Mouse (Mus musculus): ENCODE measurements around the gene Hid1. TPM values are rescaled to one million over a fixed set of nuclear protein-coding genes. Genes with fewer than 3 reads are reported as not detected.
A peak's percentile ranks its signal among the peaks of the same experiment; 100 is the strongest.

Gene Hid1
- polyA plus RNA-seq, 1 experiment from 2014 or later = 14.4 TPM

- ATAC-seq (replicated peaks; ENCODE audit: low FRiP score, low TSS enrichment, low read depth) = no peak
- H3K9ac ChIP-seq (ENCODE audit: low read length) = no peak overlapping the region
Measured at GRCm38 (mm10) chr11:115371354-115371753, 3.8 kb upstream of the Hid1 start.

GRCm38 (mm10) chr11:115370368-115370767, 2.8 kb upstream of the Hid1 start:
- peaks cover 51% of the 10 kb centered on the region for H3K27me3 ChIP-seq (replicated peaks; ENCODE audit: control insufficient read depth, insufficient read depth, low read length)
- no peak overlapping the region for H3K4me2 ChIP-seq (ENCODE audit: low read length)
- H3K9ac ChIP-seq (ENCODE audit: low read length) = no peak overlapping the region
- H3K4me1 ChIP-seq (replicated peaks; ENCODE audit: control insufficient read depth, insufficient read depth, low read length) = peaks cover 10% of the 10 kb centered on the region; the same call in 1 of the 2 replicates
- H3K27ac ChIP-seq (ENCODE audit: low read depth) = no peak overlapping the region
- H3K9me3 ChIP-seq (ENCODE audit: control insufficient read depth, low read length) = no peaks in the 10 kb centered on the region
- H3K4me3 ChIP-seq (ENCODE audit: low read depth, low read length) = no peak overlapping the region
- ATAC-seq (replicated peaks; ENCODE audit: low FRiP score, low TSS enrichment, low read depth) (no peak), DNase-seq (ENCODE audit: low spot score) (no peak)
- no peaks in the 10 kb centered on the region for H3K36me3 ChIP-seq (ENCODE audit: control insufficient read depth, insufficient read depth, low read length)
- WGBS = 54% methylated on average over 7 of the region's 7 CpGs

More at GRCm38 (mm10) chr11:115371354-115371753, 3.8 kb upstream of the Hid1 start:
- 47% methylated on average over 8 of the region's 8 CpGs for WGBS
- no peaks in the 10 kb centered on the region for H3K36me3 ChIP-seq (ENCODE audit: control insufficient read depth, insufficient read depth, low read length)
- H3K4me2 ChIP-seq (ENCODE audit: low read length) = no peak overlapping the region
- no peak overlapping the region for H3K4me3 ChIP-seq (ENCODE audit: low read depth, low read length)
- peaks cover 42% of the 10 kb centered on the region for H3K27me3 ChIP-seq (replicated peaks; ENCODE audit: control insufficient read depth, insufficient read depth, low read length)
- no peak for DNase-seq (ENCODE audit: low spot score)
- H3K4me1 ChIP-seq (replicated peaks; ENCODE audit: control insufficient read depth, insufficient read depth, low read length) = peaks cover 10% of the 10 kb centered on the region; the same call in 1 of the 2 replicates
- no peak overlapping the region for H3K27ac ChIP-seq (ENCODE audit: low read depth)
- H3K9me3 ChIP-seq (ENCODE audit: control insufficient read depth, low read length) = no peaks in the 10 kb centered on the region

GRCm38 (mm10) chr11:115366706-115367394, 706 bp downstream of the Hid1 start:
- H3K4me2 ChIP-seq (ENCODE audit: low read length) = peak overlapping the region; percentile 75
- H3K4me1 ChIP-seq (replicated peaks; ENCODE audit: control insufficient read depth, insufficient read depth, low read length) = peaks cover 3% of the 10 kb centered on the region; the same call in 1 of the 2 replicates
- H3K27me3 ChIP-seq (replicated peaks; ENCODE audit: control insufficient read depth, insufficient read depth, low read length) = peaks cover 33% of the 10 kb centered on the region
- DNase-seq (ENCODE audit: low spot score) (no peak), ATAC-seq (replicated peaks; ENCODE audit: low FRiP score, low TSS enrichment, low read depth) (peak; percentile 38; the same call in 1 of the 2 replicates)
- no peaks in the 10 kb centered on the region for H3K36me3 ChIP-seq (ENCODE audit: control insufficient read depth, insufficient read depth, low read length)
- H3K27ac ChIP-seq (ENCODE audit: low read depth) = no peak overlapping the region
- peak overlapping the region; percentile 40 for H3K4me3 ChIP-seq (ENCODE audit: low read depth, low read length)
- H3K9ac ChIP-seq (ENCODE audit: low read length) = peak overlapping the region; percentile 38
- H3K9me3 ChIP-seq (ENCODE audit: control insufficient read depth, low read length) = no peaks in the 10 kb centered on the region
- 4% methylated on average over 28 of the region's 28 CpGs for WGBS

- WGBS = 35% methylated on average over 7 of the region's 7 CpGs
- no peaks in the 10 kb centered on the region for H3K36me3 ChIP-seq (ENCODE audit: control insufficient read depth, insufficient read depth, low read length)
- no peak for ATAC-seq (replicated peaks; ENCODE audit: low FRiP score, low TSS enrichment, low read depth)
- no peak overlapping the region for H3K27ac ChIP-seq (ENCODE audit: low read depth)
- peaks cover 33% of the 10 kb centered on the region for H3K27me3 ChIP-seq (replicated peaks; ENCODE audit: control insufficient read depth, insufficient read depth, low read length)
- no peak overlapping the region for H3K9ac ChIP-seq (ENCODE audit: low read length)
- no peaks in the 10 kb centered on the region for H3K9me3 ChIP-seq (ENCODE audit: control insufficient read depth, low read length)
- H3K4me1 ChIP-seq (replicated peaks; ENCODE audit: control insufficient read depth, insufficient read depth, low read length) = peaks cover 3% of the 10 kb centered on the region; the same call in 1 of the 2 replicates
- DNase-seq (ENCODE audit: low spot score) = no peak
- no peak overlapping the region for H3K4me3 ChIP-seq (ENCODE audit: low read depth, low read length)
- peak overlapping the region; percentile 75; the same call in 1 of the 2 replicates for H3K4me2 ChIP-seq (ENCODE audit: low read length)
Measured at GRCm38 (mm10) chr11:115366039-115366705, 1.4 kb downstream of the Hid1 start.

- Histone ChIP-seq H3K4me3 (ENCODE audit: low read depth, low read length) (no peak overlapping the region), H3K36me3 (ENCODE audit: control insufficient read depth, insufficient read depth, low read length) (no peaks in the 10 kb centered on the region), H3K4me1 (replicated peaks; ENCODE audit: control insufficient read depth, insufficient read depth, low read length) (peaks cover 9% of the 10 kb centered on the region; the same call in 1 of the 2 replicates), H3K27ac (ENCODE audit: low read depth) (no peak overlapping the region), H3K9ac (ENCODE audit: low read length) (no peak overlapping the region), H3K4me2 (ENCODE audit: low read length) (no peak overlapping the region), H3K9me3 (ENCODE audit: control insufficient read depth, low read length) (no peaks in the 10 kb centered on the region), H3K27me3 (replicated peaks; ENCODE audit: control insufficient read depth, insufficient read depth, low read length) (peaks cover 32% of the 10 kb centered on the region)
- DNase-seq (ENCODE audit: low spot score) = no peak
- 75% methylated on average over 3 of the region's 3 CpGs for WGBS
- ATAC-seq (replicated peaks; ENCODE audit: low FRiP score, low TSS enrichment, low read depth) = no peak
Measured at GRCm38 (mm10) chr11:115364136-115364535, 3.4 kb downstream of the Hid1 start.

DNA sequence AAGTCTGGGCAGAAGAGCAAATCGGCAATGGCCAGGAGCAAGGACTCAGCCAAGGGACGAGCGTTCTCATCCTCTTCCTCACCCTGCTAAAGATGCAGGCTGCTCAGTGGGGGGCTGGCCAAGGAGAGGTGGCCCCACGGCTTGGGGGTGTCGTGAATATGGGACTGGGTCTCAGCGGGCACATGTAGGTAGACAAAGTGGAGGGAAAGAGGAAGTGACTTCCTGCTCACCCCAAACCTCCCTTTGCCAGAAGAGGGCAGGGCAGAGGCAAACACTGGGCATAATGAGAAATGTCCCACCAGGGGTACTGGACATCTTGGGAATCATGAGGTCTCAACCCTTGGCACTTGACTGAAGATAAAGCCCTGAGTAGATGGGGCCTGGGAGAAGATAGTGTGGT, 7.8 kb downstream of the Hid1 start:
- Histone ChIP-seq H3K4me3 (ENCODE audit: low read depth, low read length) (no peak overlapping the region), H3K4me1 (replicated peaks; ENCODE audit: control insufficient read depth, insufficient read depth, low read length) (peaks cover 12% of the 10 kb centered on the region; the same call in 1 of the 2 replicates), H3K27ac (ENCODE audit: low read depth) (peak overlapping the region; percentile 51; the same call in 1 of the 2 replicates), H3K4me2 (ENCODE audit: low read length) (no peak overlapping the region), H3K36me3 (ENCODE audit: control insufficient read depth, insufficient read depth, low read length) (no peaks in the 10 kb centered on the region), H3K27me3 (replicated peaks; ENCODE audit: control insufficient read depth, insufficient read depth, low read length) (no peaks in the 10 kb centered on the region), H3K9ac (ENCODE audit: low read length) (no peak overlapping the region), H3K9me3 (ENCODE audit: control insufficient read depth, low read length) (no peaks in the 10 kb centered on the region)
- no peak for ATAC-seq (replicated peaks; ENCODE audit: low FRiP score, low TSS enrichment, low read depth)
- DNase-seq (ENCODE audit: low spot score) = no peak
- 61% methylated on average over 6 of the region's 6 CpGs for WGBS

DNA sequence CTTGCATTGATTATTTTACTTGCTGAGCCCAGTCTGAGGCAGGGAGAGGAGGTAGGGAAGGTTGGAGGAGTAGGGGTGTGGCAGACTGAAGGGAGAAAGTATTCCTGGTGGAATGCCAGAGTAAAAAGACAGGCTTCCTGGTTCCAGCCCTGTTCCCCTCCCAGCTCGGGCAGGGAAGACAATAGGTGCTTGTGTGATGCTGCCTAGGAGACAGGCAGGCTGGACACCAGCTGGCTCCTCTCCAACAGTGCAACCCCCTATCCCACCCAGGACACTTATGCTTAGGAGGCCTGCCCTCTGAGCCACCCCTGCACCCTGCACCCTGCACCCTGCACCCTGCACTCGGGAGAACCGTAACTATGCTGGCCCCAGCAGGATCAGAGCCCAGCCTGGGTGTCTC, 8.3 kb downstream of the Hid1 start:
- Histone ChIP-seq H3K9me3 (ENCODE audit: control insufficient read depth, low read length) (no peaks in the 10 kb centered on the region), H3K36me3 (ENCODE audit: control insufficient read depth, insufficient read depth, low read length) (no peaks in the 10 kb centered on the region), H3K9ac (ENCODE audit: low read length) (no peak overlapping the region), H3K4me3 (ENCODE audit: low read depth, low read length) (no peak overlapping the region), H3K27ac (ENCODE audit: low read depth) (peak overlapping the region; percentile 51; the same call in 1 of the 2 replicates), H3K4me2 (ENCODE audit: low read length) (no peak overlapping the region), H3K4me1 (replicated peaks; ENCODE audit: control insufficient read depth, insufficient read depth, low read length) (peaks cover 12% of the 10 kb centered on the region; the same call in 1 of the 2 replicates), H3K27me3 (replicated peaks; ENCODE audit: control insufficient read depth, insufficient read depth, low read length) (no peaks in the 10 kb centered on the region)
- ATAC-seq (replicated peaks; ENCODE audit: low FRiP score, low TSS enrichment, low read depth) = peak; percentile 34; the same call in 1 of the 2 replicates
- 47% methylated on average over 3 of the region's 3 CpGs for WGBS
- no peak for DNase-seq (ENCODE audit: low spot score)

DNA sequence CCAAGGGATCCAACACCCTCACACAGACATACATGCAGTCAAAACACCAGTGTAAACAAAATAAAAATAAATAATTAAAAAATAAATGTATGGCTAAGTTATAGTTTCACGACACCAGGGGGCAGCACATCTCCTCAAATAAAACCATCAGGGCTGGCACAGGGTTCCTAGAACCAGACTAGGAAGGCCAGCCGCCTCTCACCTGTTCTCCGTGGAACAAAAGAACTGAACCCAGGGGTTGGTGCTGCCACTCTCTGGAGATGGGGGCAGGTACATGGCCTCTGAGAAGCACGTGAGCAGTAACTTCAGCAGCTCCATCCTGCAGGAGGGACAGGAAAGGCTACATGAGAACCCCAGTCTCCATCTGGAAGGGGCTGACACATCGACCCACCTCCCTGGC, 9.1 kb downstream of the Hid1 start:
- H3K27me3 ChIP-seq (replicated peaks; ENCODE audit: control insufficient read depth, insufficient read depth, low read length) = no peaks in the 10 kb centered on the region
- peak; percentile 90 for DNase-seq (ENCODE audit: low spot score)
- ATAC-seq (replicated peaks; ENCODE audit: low FRiP score, low TSS enrichment, low read depth) = 0 out of 2 replicates have a peak, but pooled peaks have one; percentile 21
- 19% methylated on average over 5 of the region's 5 CpGs for WGBS
- H3K4me3 ChIP-seq (ENCODE audit: low read depth, low read length) = no peak overlapping the region
- no peaks in the 10 kb centered on the region for H3K36me3 ChIP-seq (ENCODE audit: control insufficient read depth, insufficient read depth, low read length)
- H3K27ac ChIP-seq (ENCODE audit: low read depth) = no peak overlapping the region
- H3K9me3 ChIP-seq (ENCODE audit: control insufficient read depth, low read length) = no peaks in the 10 kb centered on the region
- H3K9ac ChIP-seq (ENCODE audit: low read length) = no peak overlapping the region
- no peak overlapping the region for H3K4me2 ChIP-seq (ENCODE audit: low read length)
- peaks cover 12% of the 10 kb centered on the region; the same call in 1 of the 2 replicates for H3K4me1 ChIP-seq (replicated peaks; ENCODE audit: control insufficient read depth, insufficient read depth, low read length)

Data from intestine, embryonic 14.5 days (tissue).